Mouse (Mus musculus) central nervous system, embryonic 11.5 days (tissue): Measurements from ENCODE around the gene Olfr481. TPM values are rescaled to one million over a fixed set of nuclear protein-coding genes. Genes with fewer than 3 reads are reported as not detected.

ENCODE experiments used
- polyA plus RNA-seq: library from polyadenylated mRNA; depleted of rRNA; stranded (reverse); fragments of >200 nt; gene quantifications from 2 replicates; pipeline ENCODE4 v1.2.3, GENCODE M21; 2012; rRNA removed

Olfr481 gene
- not detected in 2 replicates for polyA plus RNA-seq

DNA sequence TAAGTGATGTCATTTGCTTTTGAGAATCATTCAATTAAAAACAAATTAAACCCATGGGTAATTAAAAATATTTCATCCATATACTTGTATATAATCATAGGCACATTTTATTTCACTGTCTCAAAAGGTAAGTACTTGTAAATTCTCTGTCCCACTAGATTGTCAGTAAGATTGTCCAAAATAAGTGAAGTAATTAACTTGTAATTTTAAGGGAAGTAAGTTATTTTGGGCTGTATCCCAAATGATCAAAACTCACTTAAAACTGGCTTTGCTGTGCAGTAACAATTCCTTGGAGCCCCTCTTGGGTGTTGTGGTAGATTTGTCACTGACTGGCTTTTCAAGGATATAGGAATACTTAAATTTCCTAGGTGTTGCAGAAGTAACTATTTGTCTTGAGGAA, at the start of gene Olfr481:
Olfr481 (plus strand) TSS at position 301 of the 400 bp plus-strand sequence.

DNA sequence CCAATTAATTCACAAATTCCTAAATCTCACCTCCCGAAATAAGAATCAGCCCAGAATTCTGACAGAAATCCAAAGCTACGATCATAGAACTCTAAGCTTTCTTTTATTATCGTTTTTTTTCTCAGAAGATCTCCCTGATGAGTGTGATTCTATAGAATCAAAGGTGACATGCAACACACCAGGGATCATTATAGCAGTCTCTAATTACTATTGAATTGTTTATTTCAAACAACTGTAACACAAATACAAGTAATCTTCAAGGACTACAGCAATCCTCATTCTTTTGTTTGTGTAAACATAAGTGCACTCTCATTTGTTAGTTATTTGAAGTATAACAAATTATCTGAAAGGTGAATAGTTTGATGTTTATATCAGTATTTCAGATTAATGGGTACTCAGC, 45.8 kb upstream of the Olfr481 start, which contains the start of gene Olfr478:
Olfr478 (minus strand) TSS at position 101 of the 400 bp plus-strand sequence.

DNA sequence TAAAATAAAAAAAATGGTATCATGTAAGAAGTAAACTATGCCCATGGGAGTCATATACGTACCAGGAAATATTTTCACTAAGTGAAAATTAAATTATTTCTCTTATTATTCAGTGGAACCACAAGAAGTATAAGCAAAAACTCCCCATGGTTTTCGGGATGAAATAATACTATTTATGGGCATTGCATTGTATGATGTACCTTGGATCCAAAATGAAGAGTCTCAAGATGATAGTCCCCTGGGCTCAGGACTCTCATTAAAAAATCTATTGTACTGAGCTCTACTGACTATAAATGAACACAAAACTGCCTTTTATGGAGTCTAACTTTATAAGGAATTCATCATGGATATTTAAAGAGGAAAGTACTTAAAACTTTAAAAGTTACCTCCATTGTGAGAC, 29.3 kb upstream of the Olfr481 start, which contains the start of gene Olfr479:
Olfr479 (plus strand) TSS at position 301 of the 400 bp plus-strand sequence.

DNA sequence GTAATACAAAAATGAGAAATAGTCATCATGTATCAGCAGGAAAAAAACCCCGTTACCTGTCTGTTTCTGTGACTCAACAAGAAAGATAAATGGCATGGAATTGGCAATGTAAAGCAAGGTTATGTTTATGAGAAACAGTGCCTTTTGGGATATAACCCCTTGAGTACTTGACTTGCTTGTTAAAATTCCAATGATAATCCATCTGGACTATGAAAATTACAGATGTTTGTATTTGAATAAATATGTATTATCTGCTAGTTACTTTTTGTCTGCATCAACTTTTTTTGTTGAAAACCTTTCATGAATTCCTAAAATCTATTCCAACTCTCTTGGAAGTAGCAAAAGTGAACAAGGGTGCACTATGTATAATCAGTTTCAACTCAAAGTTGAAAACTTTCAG, 12.4 kb upstream of the Olfr481 start, which contains the start of gene Olfr480:
Olfr480 (minus strand) TSS at position 101 of the 400 bp plus-strand sequence.

DNA sequence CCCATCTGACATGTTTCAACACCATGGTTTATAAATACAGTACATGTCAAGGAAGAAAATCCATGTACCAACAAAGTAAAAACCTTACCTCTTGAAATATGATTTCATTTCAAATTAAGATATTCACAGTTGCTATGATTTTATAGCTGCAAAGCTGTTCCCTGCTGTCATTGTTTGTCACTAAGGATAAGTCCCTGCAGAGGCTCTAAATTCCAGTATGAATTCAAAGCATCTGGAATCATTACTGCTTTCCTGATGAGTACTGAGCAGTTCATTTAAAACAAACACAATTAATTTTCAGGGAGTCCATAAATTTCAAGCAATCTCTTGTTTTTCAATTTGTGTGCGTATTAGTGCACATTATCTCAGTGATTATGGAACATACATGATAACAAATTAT, 17.8 kb downstream of the Olfr481 start, which contains the start of gene Olfr482:
Olfr482 (minus strand) TSS at position 101 of the 400 bp plus-strand sequence.

DNA sequence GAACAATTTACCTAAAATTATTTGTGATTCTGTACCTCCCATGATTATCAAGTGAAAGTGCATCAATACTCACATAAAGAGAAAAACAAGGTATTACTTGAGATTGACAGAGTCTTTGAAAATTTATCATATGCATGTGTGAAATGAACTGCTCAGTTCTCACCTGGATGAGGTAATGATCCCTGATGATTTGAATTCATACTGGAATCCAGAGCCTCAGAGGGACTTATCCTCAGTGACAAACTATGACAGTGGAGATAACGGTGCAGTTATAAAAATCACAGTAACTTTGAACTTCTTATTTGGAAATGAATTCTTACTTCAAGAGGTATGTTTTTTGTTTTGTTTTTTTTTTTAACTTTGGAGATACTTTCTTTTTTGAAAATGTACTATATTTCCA, 20.9 kb downstream of the Olfr481 start, which contains the start of gene Olfr483:
Olfr483 (plus strand) TSS at position 301 of the 400 bp plus-strand sequence.

DNA sequence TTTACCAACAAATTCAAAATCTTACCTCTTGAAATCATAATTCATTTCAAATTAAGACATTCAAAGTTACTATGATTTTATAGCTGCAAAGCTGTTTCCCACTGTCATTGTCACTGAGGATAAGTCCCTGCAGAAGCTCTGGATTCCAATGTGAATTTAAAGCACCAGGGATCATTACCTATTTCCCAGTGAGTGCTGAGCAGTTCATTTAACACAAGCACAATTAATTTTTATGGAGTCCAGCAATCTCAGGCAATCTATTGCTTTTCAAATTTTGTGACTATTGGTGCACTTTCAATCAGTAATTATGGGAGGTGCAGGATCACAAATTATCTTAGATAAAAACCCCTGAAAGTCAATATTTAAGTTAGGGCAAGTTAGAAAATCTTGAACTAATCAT, 47.7 kb downstream of the Olfr481 start, which contains the start of gene Olfr484:
Olfr484 (minus strand) TSS at position 101 of the 400 bp plus-strand sequence.

Other genes with a start within 250 kb of the Olfr481 start
- not detected in 2 replicates for gene Olfr470, start 232.4 kb upstream of the Olfr481 start, polyA plus RNA-seq
- not detected in 2 replicates for gene Olfr472, start 182.0 kb upstream of the Olfr481 start, polyA plus RNA-seq
- gene Olfr473, start 149.4 kb upstream of the Olfr481 start, polyA plus RNA-seq, result not detected in 2 replicates
- not detected in 2 replicates for gene Olfr474, start 125.2 kb upstream of the Olfr481 start, polyA plus RNA-seq
- gene Olfr476, start 115.1 kb upstream of the Olfr481 start, polyA plus RNA-seq, result not detected in 2 replicates
- not detected in 2 replicates for gene Olfr477, start 93.2 kb upstream of the Olfr481 start, polyA plus RNA-seq
- gene Olfr478, start 45.9 kb upstream of the Olfr481 start, polyA plus RNA-seq, result not detected in 2 replicates
- gene Olfr479, start 29.2 kb upstream of the Olfr481 start, polyA plus RNA-seq, result not detected in 2 replicates
- gene Olfr480, start 12.5 kb upstream of the Olfr481 start, polyA plus RNA-seq, result not detected in 2 replicates
- gene Olfr482, start 17.7 kb downstream of the Olfr481 start, polyA plus RNA-seq, result not detected in 2 replicates
- not detected in 2 replicates for gene Olfr483, start 21.0 kb downstream of the Olfr481 start, polyA plus RNA-seq
- gene Olfr484, start 47.6 kb downstream of the Olfr481 start, polyA plus RNA-seq, result not detected in 2 replicates
- gene Olfr485, start 80.0 kb downstream of the Olfr481 start, polyA plus RNA-seq, result not detected in 2 replicates
- not detected in 2 replicates for gene Olfr486, start 92.9 kb downstream of the Olfr481 start, polyA plus RNA-seq
- not detected in 2 replicates for gene Olfr487, start 134.8 kb downstream of the Olfr481 start, polyA plus RNA-seq
- gene Olfr488, start 178.5 kb downstream of the Olfr481 start, polyA plus RNA-seq, result not detected in 2 replicates
- gene Olfr490, start 209.1 kb downstream of the Olfr481 start, polyA plus RNA-seq, result not detected in 2 replicates
- not detected in 2 replicates for gene Olfr491, start 233.6 kb downstream of the Olfr481 start, polyA plus RNA-seq
- not detected in 2 replicates for gene Olfr492, start 243.8 kb downstream of the Olfr481 start, polyA plus RNA-seq